Mouse (Mus musculus) testis, adult 2 months (tissue): ENCODE measurements at regions not wholly inside any gene's neighbourhood (a gene's known extent, or its start where the extent isn't known, plus 50 kb on each side); places are given as distances from the start of the nearest gene placed in this dataset.

Experiments used
- H3K27ac ChIP-seq: fragments of 200-500 bp; 2 replicates; pipeline ENCODE4 v1.5.1; 2012; ENCODE audit warnings: low read depth, low read length; ENCODE audit not compliant: control insufficient read depth, insufficient read depth
- H3K27me3 ChIP-seq: fragments of 200-500 bp; 2 replicates; pipeline ENCODE4 v1.6.1; 2012; ENCODE audit warnings: mild to moderate bottlenecking, low read length, moderate library complexity; ENCODE audit not compliant: control insufficient read depth, insufficient read depth
- H3K36me3 ChIP-seq: fragments of 200-500 bp; 2 replicates; pipeline ENCODE4 v1.6.1; 2012; ENCODE audit warnings: mild to moderate bottlenecking, low read length; ENCODE audit not compliant: control insufficient read depth, insufficient read depth
- H3K4me1 ChIP-seq: fragments of 200-500 bp; 2 replicates; pipeline ENCODE4 v1.6.1; 2012; ENCODE audit warnings: low read length; ENCODE audit not compliant: control insufficient read depth, insufficient read depth
- H3K4me3 ChIP-seq: fragments of 200-500 bp; 2 replicates; pipeline ENCODE4 v1.5.1; 2012; ENCODE audit warnings: low read depth, mild to moderate bottlenecking, low read length, moderate library complexity, mixed read lengths; ENCODE audit not compliant: control insufficient read depth
- CTCF ChIP-seq: fragments of 200-500 bp; IDR thresholded peaks from 2 replicates; pipeline ENCODE4 v1.5.1; 2012; ENCODE audit warnings: low read depth, mild to moderate bottlenecking, inconsistent platforms, low read length, moderate library complexity; ENCODE audit not compliant: control insufficient read depth, insufficient read depth, insufficient replicate concordance
- POLR2A ChIP-seq: fragments of 200-500 bp; IDR thresholded peaks from 2 replicates; pipeline ENCODE4 v1.6.1; 2012; ENCODE audit warnings: low read depth, mild to moderate bottlenecking, inconsistent platforms, low read length, moderate library complexity; ENCODE audit not compliant: control insufficient read depth

DNA sequence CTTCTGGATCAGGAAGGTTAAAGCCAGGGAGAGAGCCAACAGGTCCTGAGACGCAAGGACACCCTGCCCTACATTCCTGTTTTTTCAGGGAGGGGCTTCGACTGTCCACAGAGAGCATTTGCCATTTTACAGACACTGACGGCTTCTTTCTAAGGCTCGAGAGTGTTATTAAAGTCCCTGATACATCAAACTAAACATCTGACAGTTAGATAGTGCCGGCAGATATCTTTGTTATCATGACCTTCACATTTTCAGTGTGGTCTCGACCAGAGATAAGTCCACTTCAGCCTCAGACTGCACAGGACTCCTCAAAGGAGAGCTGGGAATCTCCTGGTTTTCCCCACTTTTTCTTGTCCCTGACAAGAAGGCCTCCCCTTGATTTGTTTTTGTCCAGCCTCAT lies 229.9 kb upstream of the Cited2 start:
- Histone ChIP-seq H3K27me3 (no peaks in the 10 kb centered on the region), H3K4me3 (no peak overlapping the region), H3K27ac (no peak overlapping the region), H3K4me1 (no peaks in the 10 kb centered on the region), H3K36me3 (no peaks in the 10 kb centered on the region)
- no peak for TF ChIP-seq POLR2A
- no peak for TF ChIP-seq CTCF

DNA sequence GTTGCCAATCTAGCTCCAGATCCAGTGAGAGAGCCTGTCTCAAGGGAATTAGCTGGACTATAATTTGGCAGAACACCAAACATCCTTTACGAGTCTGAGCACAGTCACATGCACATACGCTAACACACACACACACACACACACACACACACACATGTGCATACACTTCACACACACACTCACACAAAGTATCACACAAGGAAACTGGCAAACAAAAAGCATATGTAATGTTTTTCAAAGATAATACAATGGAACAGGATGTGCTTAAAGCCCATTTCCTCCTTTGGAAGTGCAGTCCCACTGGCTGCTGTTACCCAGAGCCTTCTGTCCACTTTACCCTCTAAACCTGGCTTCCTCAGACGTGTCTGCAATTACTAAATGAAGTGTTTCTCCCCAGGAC lies 226.2 kb upstream of the Cited2 start:
- Histone ChIP-seq H3K4me3 (no peak overlapping the region), H3K27me3 (no peaks in the 10 kb centered on the region), H3K36me3 (no peaks in the 10 kb centered on the region), H3K27ac (no peak overlapping the region), H3K4me1 (no peaks in the 10 kb centered on the region)
- TF ChIP-seq POLR2A (no peak), CTCF (no peak)

DNA sequence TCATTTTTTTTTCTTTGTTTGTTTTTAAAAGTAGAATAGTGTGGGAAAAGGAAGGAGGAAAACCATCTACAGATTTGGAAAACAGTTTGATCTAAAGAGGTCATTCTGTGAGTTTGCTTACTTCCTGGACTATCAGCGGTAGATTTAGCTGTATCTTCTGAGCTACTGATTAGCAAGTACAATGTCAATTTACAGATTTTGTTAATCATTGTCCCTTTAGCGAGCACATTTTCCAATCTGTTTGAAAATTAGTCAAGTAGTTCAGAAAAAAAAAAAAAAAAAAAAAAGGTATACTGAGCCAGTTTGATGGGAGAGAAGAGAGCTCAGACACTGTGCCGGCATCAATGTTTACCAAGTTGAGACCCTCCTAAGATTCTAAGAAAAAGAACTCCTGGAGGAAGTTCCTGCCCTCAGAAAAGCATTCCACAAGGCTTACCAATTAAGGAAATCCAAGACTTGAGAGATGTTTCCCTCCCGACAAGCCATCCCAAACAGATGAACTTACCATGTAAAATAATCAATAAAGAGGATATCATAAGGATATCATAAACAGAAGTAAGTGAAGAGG lies 212.3 kb upstream of the Cited2 start:
- Histone ChIP-seq H3K27me3 (no peaks in the 10 kb centered on the region), H3K4me1 (peaks cover 2% of the 10 kb centered on the region), H3K27ac (no peak overlapping the region), H3K36me3 (no peaks in the 10 kb centered on the region), H3K4me3 (no peak overlapping the region)
- TF ChIP-seq CTCF (no peak), POLR2A (no peak)

DNA sequence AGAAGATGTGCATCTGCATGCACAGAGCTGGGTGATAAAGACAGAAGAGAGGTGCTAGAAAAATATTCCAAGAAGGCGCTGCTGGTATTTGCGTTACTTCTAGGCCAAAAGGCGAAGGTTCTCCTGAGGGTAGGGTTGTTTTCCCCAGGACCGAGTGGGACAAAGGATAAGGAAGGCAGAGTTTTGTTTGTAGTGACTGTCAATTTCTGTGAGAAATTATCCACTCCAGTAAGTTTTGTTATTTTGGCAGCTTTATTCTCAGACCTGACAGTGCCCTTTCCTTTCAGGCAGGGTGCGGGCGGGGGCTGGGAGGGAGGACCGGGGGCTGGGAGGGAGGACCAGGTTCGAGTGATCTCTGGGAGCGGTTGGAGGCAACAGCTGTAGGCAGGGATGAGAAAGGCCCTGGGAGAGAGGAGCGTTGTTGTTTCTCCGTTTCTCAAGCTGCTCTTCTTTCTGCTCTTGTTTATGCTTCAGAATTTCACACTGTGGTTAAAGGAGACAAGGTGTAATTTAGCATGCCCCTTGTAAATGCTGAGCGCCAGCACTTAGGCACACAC lies 211.2 kb upstream of the Cited2 start:
- Histone ChIP-seq H3K27me3 (no peaks in the 10 kb centered on the region), H3K4me1 (peaks cover 2% of the 10 kb centered on the region), H3K36me3 (no peaks in the 10 kb centered on the region), H3K27ac (peak overlapping the region; percentile 69), H3K4me3 (no peak overlapping the region; the same call in 1 of the 2 replicates)
- TF ChIP-seq POLR2A = no peak
- no peak for TF ChIP-seq CTCF

DNA sequence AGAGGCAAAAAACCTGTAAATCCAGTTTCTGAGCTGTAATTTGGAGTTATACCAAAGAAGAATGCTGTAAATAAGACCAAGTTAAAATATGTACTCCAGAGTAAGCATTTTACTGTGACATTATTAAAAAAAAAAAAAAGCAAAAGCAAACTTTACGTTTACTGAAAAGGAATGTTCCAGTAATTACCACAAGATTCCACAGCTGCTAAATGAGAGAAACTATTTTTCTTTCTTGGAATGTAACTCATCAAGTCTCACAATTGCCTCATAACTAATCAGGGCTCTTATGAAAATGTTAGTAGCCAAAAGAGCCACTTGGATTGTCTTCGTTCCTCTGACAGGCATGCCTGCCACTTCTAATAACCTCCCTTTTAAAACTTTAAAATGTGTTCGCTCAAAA lies 210.5 kb upstream of the Cited2 start:
- Histone ChIP-seq H3K4me3 (no peak overlapping the region), H3K36me3 (no peaks in the 10 kb centered on the region), H3K27me3 (no peaks in the 10 kb centered on the region), H3K4me1 (peaks cover 2% of the 10 kb centered on the region), H3K27ac (no peak overlapping the region)
- no peak for TF ChIP-seq POLR2A
- no peak for TF ChIP-seq CTCF

DNA sequence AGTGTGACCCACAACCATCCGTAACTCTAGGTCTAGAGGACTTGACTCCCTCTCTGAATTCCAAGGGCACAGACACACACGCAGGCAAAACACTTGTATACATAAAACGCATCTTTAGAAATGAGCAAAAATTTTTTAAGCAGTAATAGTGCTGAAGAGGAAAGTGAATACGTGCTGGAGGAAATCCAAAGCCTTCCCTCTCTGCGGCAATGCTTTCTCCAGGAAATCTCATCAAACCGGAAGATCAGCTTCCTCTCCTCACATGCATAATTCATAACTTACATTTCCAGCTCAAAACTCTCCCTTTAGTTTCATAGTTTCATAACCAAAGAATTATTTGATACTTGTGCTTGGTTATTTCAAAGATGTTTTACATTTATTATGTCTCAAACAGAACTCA lies 209.3 kb upstream of the Cited2 start:
- no peaks in the 10 kb centered on the region for H3K36me3 ChIP-seq
- H3K4me1 ChIP-seq = peaks cover 2% of the 10 kb centered on the region
- no peak overlapping the region for H3K4me3 ChIP-seq
- no peak overlapping the region for H3K27ac ChIP-seq
- no peaks in the 10 kb centered on the region for H3K27me3 ChIP-seq
- TF ChIP-seq CTCF (no peak), POLR2A (no peak)

DNA sequence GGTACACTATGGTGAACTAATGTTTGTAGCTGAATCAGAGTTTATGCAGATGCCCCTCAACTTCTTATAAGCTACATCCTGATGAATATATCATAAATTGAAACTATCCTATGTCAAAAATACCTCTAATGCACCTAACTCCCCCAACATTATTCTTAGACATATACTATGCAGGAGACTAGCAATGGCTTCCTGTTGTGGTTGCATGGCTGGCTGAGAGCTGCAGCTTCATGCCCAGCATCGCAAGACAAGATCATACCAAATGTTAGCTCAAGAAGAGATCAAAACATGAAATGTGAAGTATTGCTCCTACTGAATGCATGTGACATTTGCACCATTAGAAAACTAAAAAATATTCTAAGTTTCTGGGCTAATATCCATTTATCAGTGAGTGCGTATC lies 206.9 kb upstream of the Cited2 start:
- no peaks in the 10 kb centered on the region for H3K36me3 ChIP-seq
- TF ChIP-seq POLR2A = no peak
- no peak for TF ChIP-seq CTCF
- peaks cover 2% of the 10 kb centered on the region for H3K4me1 ChIP-seq
- H3K27ac ChIP-seq = no peak overlapping the region
- no peak overlapping the region for H3K4me3 ChIP-seq
- H3K27me3 ChIP-seq = no peaks in the 10 kb centered on the region
